Mouse (Mus musculus) embryonic facial prominence, embryonic 14.5 days (tissue): ENCODE measurements around the gene 2810006K23Rik. TPM values are rescaled to one million over a fixed set of nuclear protein-coding genes. Genes with fewer than 3 reads are reported as not detected.

ENCODE experiments used
- ATAC-seq: fragments of 200-750 bp; cut with Nextera tagmentation; 2 replicates; pipeline ENCODE4 v1.8.0; 2017; ENCODE audit warnings: low read depth, moderate number of reproducible peaks, moderate TSS enrichment
- DNase-seq: peaks from one replicate; pipeline ENCODE4 v3.0.0-alpha.2; 2015; ENCODE audit warnings: low spot score
- H3K27ac ChIP-seq: fragments of 300-500 bp; sonication (generic); replicated peaks from 2 replicates; pipeline ENCODE4 v1.5.1; 2014; ENCODE audit warnings: low read depth, mild to moderate bottlenecking, low read length, moderate library complexity
- H3K27me3 ChIP-seq: fragments of 300-500 bp; sonication (generic); replicated peaks from 2 replicates; pipeline ENCODE4 v1.6.1; 2014; ENCODE audit warnings: low read length; ENCODE audit not compliant: control insufficient read depth, insufficient read depth
- H3K36me3 ChIP-seq: fragments of 300-500 bp; sonication (generic); 2 replicates; pipeline ENCODE4 v1.6.1; 2014; ENCODE audit warnings: low read length, mixed read lengths; ENCODE audit not compliant: control insufficient read depth, insufficient read depth
- H3K4me1 ChIP-seq: fragments of 300-500 bp; sonication (generic); 2 replicates; pipeline ENCODE4 v1.6.1; 2014; ENCODE audit warnings: antibody characterized with exemption, low read length; ENCODE audit not compliant: control insufficient read depth, insufficient read depth
- H3K4me2 ChIP-seq: fragments of 300-500 bp; sonication (generic); 2 replicates; pipeline ENCODE4 v1.6.1; 2014; ENCODE audit warnings: low read depth, mild to moderate bottlenecking, low read length, moderate library complexity, mixed read lengths
- H3K4me3 ChIP-seq: fragments of 300-500 bp; sonication (generic); 2 replicates; pipeline ENCODE4 v1.5.1; 2014; ENCODE audit warnings: low read depth, mild to moderate bottlenecking, low read length
- H3K9ac ChIP-seq: fragments of 300-500 bp; sonication (generic); 2 replicates; pipeline ENCODE4 v1.6.1; 2014; ENCODE audit warnings: low read depth, mild to moderate bottlenecking, low read length, moderate library complexity, mixed read lengths
- H3K9me3 ChIP-seq: fragments of 300-500 bp; sonication (generic); 2 replicates; pipeline ENCODE4 v1.6.1; 2016; ENCODE audit warnings: low read length; ENCODE audit not compliant: control insufficient read depth
- WGBS: fragments of 180-500 bp; shearing (Covaris S2); extraction: QIAGEN DNeasy Blood & Tissue Kit; methylation state at CpG from one replicate; pipeline ENCODE4 v1.1.7; 2014; 5-methylcytosine and 5-hydroxymethylcytosine counted together
- polyA plus RNA-seq: library from polyadenylated mRNA; unstranded; fragments of >200 nt; fragmentation: Nextera tagmentation; extraction: Ambion mirVana; gene quantifications from 2 replicates; pipeline ENCODE4 v1.2.1, GENCODE M21; 2014

2810006K23Rik gene
- polyA plus RNA-seq, 1 experiment from 2014 or later: 10.4 TPM

- Histone ChIP-seq H3K9ac (no peak overlapping the region), H3K9me3 (no peaks in the 10 kb centered on the region), H3K27ac (no peak overlapping the region), H3K36me3 (peaks cover 91% of the 10 kb centered on the region), H3K4me1 (no peaks in the 10 kb centered on the region), H3K4me2 (no peak overlapping the region), H3K4me3 (no peak overlapping the region), H3K27me3 (no peaks in the 10 kb centered on the region)
- WGBS: 61% methylated on average over 5 of the region's 5 CpGs
- DNase-seq (peak; percentile 17), ATAC-seq (no peak)
Observed at GRCm38 (mm10) chr5:124387932-124388331, 60.0 kb downstream of the 2810006K23Rik start.

Other genes starting within 250 kb of the 2810006K23Rik start
- 2.1 and 2.3 TPM in 2 replicates for gene Abcb9, start 232.3 kb upstream of the 2810006K23Rik start, polyA plus RNA-seq
- gene Ogfod2, start 215.8 kb upstream of the 2810006K23Rik start, polyA plus RNA-seq: 14.3 and 16.1 TPM in 2 replicates
- 76.5 and 77.5 TPM in 2 replicates for gene Arl6ip4, start 212.0 kb upstream of the 2810006K23Rik start, polyA plus RNA-seq
- 7.6 and 8.4 TPM in 2 replicates for gene Pitpnm2, start 78.3 kb upstream of the 2810006K23Rik start, polyA plus RNA-seq
- gene Mphosph9, start 117 bp upstream of the 2810006K23Rik start, polyA plus RNA-seq: 9.3 and 10.2 TPM in 2 replicates
- gene Cdk2ap1, start 35.0 kb downstream of the 2810006K23Rik start, polyA plus RNA-seq: 62.2 and 69.7 TPM in 2 replicates
- gene Sbno1, start 97.9 kb downstream of the 2810006K23Rik start, polyA plus RNA-seq: 62.7 and 66.5 TPM in 2 replicates
- gene Kmt5a, start 111.8 kb downstream of the 2810006K23Rik start, polyA plus RNA-seq: 50.3 and 57.5 TPM in 2 replicates
- 33.6 and 34.8 TPM in 2 replicates for gene Rilpl2, start 150.3 kb downstream of the 2810006K23Rik start, polyA plus RNA-seq
- gene Snrnp35, start 155.0 kb downstream of the 2810006K23Rik start, polyA plus RNA-seq: 11.0 and 11.4 TPM in 2 replicates
- 27.0 and 29.6 TPM in 2 replicates for gene Rilpl1, start 203.3 kb downstream of the 2810006K23Rik start, polyA plus RNA-seq
- gene Tmed2, start 212.6 kb downstream of the 2810006K23Rik start, polyA plus RNA-seq: 612 and 629 TPM in 2 replicates
- gene Ddx55, start 224.8 kb downstream of the 2810006K23Rik start, polyA plus RNA-seq: 8.5 and 10.6 TPM in 2 replicates